Mouse (Mus musculus) E14TG2a.4 (cell line): ENCODE results near the gene Garem2.

Experiments
- CTCF ChIP-seq: conservative IDR thresholded peaks from 2 replicates; pipeline ENCODE4 v1.5.1; 2014; ENCODE audit warnings: low read length
- POU5F1 ChIP-seq: IDR thresholded peaks from 2 replicates; pipeline ENCODE4 v1.6.1; 2014; ENCODE audit warnings: low read length, borderline replicate concordance

DNA sequence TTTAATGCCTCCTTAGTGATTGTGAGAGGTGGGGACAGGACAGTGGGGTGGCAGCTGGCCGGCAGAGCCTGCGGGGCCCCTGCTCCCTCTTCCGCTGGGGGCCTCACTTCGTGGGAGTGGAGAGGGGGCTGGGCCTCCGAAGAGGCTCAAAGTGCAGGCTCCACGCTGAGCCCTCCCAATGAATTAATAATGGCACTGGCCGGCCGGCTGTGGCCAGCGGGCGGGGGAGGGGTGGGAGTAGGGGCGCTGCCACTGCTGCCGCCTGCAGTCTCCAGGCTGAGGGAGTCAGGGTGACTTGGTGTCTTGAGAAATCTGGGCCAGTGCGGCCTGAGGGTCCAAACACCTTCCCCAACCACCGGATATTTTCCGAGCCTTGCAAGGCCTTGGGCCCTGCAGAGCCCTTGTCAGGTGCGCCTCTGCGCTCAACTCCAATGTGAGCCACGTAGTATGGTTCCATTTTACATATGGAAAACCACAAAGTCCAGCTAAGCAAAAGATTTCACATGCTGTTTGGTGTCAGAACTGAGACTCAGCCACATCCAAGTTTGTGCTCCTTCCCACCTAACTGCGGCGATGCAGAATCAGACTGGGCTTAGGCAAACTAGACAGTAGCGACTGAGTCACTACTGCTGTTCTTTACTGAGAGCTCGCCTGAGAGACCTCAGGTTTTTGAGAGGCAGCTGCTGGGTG lies 5.6 kb downstream of the Garem2 start:
- no peak for TF ChIP-seq CTCF
- TF ChIP-seq POU5F1 = no peak
